Mouse (Mus musculus) embryonic facial prominence, embryonic 12.5 days (tissue): Measurements from ENCODE around the gene Anks3. TPM values are rescaled to one million over a fixed set of nuclear protein-coding genes. Genes with fewer than 3 reads are reported as not detected.

Experiments used
- ATAC-seq: fragments of 200-750 bp; cut with Nextera tagmentation; 2 replicates; pipeline ENCODE4 v1.8.0; 2017; ENCODE audit not compliant: insufficient number of reproducible peaks, insufficient read depth, low FRiP score, low TSS enrichment
- H3K27ac ChIP-seq: fragments of 300-500 bp; sonication (generic); 2 replicates; pipeline ENCODE4 v1.5.1; 2016; ENCODE audit warnings: mild to moderate bottlenecking
- H3K27me3 ChIP-seq: fragments of 300-500 bp; sonication (generic); 2 replicates; pipeline ENCODE4 v1.6.1; 2016; ENCODE audit warnings: mild to moderate bottlenecking, moderate library complexity
- H3K36me3 ChIP-seq: fragments of 300-500 bp; sonication (generic); 2 replicates; pipeline ENCODE4 v1.6.1; 2016; ENCODE audit warnings: mild to moderate bottlenecking
- H3K4me1 ChIP-seq: fragments of 300-500 bp; sonication (generic); 2 replicates; pipeline ENCODE4 v1.6.1; 2016
- H3K4me2 ChIP-seq: fragments of 300-500 bp; sonication (generic); replicated peaks from 2 replicates; pipeline ENCODE4 v1.6.1; 2016; ENCODE audit warnings: mild to moderate bottlenecking, moderate library complexity
- H3K4me3 ChIP-seq: fragments of 300-500 bp; sonication (generic); 2 replicates; pipeline ENCODE4 v1.5.1; 2016; ENCODE audit warnings: mild to moderate bottlenecking
- H3K9ac ChIP-seq: fragments of 300-500 bp; sonication (generic); 2 replicates; pipeline ENCODE4 v1.6.1; 2016; ENCODE audit warnings: mild to moderate bottlenecking, moderate library complexity
- H3K9me3 ChIP-seq: fragments of 300-500 bp; sonication (generic); 2 replicates; pipeline ENCODE4 v1.6.1; 2016; ENCODE audit warnings: mild to moderate bottlenecking, moderate library complexity
- WGBS: fragments of 180-500 bp; shearing (Covaris S2); methylation state at CpG from one replicate; pipeline ENCODE4 v1.1.7; 2016; 5-methylcytosine and 5-hydroxymethylcytosine counted together
- polyA plus RNA-seq: library from polyadenylated mRNA; unstranded; fragments of >200 nt; fragmentation: Nextera tagmentation; extraction: Ambion mirVana; gene quantifications from 2 replicates; pipeline ENCODE4 v1.2.1, GENCODE M21; 2016

Anks3 gene
- polyA plus RNA-seq, 1 experiment from 2014 or later, result 69.2 TPM

GRCm38 (mm10) chr16:4939412-4939811, 24.6 kb downstream of the Anks3 start:
- peaks cover 79% of the 10 kb centered on the region for H3K36me3 ChIP-seq
- no peaks in the 10 kb centered on the region for H3K27me3 ChIP-seq
- ATAC-seq, result peak; percentile 54
- no peaks in the 10 kb centered on the region for H3K9me3 ChIP-seq
- peak overlapping the region; percentile 65 for H3K4me2 ChIP-seq
- H3K4me1 ChIP-seq, result peaks cover 8% of the 10 kb centered on the region
- 4% methylated on average over 16 of the region's 16 CpGs for WGBS
- H3K27ac ChIP-seq, result peak overlapping the region; percentile 86
- H3K4me3 ChIP-seq, result peak overlapping the region; percentile 79
- peak overlapping the region; percentile 85 for H3K9ac ChIP-seq

- peak overlapping the region; percentile 65 for H3K4me2 ChIP-seq
- H3K9me3 ChIP-seq, result no peaks in the 10 kb centered on the region
- ATAC-seq, result peak; percentile 94
- no peaks in the 10 kb centered on the region for H3K27me3 ChIP-seq
- H3K36me3 ChIP-seq, result peaks cover 80% of the 10 kb centered on the region
- peak overlapping the region; percentile 79 for H3K4me3 ChIP-seq
- H3K27ac ChIP-seq, result peak overlapping the region; percentile 86
- peak overlapping the region; percentile 85 for H3K9ac ChIP-seq
- H3K4me1 ChIP-seq, result peaks cover 8% of the 10 kb centered on the region
- under 1% methylated on average over 28 of the region's 28 CpGs for WGBS
Observed at GRCm38 (mm10) chr16:4938989-4939388, 25.0 kb downstream of the Anks3 start.

- Histone ChIP-seq H3K9me3 (no peaks in the 10 kb centered on the region), H3K27ac (peak within 1 kb of the TSS; percentile 86), H3K9ac (peak within 1 kb of the TSS; percentile 85), H3K27me3 (no peaks in the 10 kb centered on the region), H3K36me3 (peaks cover 79% of the 10 kb centered on the region), H3K4me2 (peak within 1 kb of the TSS; percentile 65), H3K4me1 (peaks cover 8% of the 10 kb centered on the region), H3K4me3 (peak within 1 kb of the TSS; percentile 79)
- ATAC-seq, result no peak
- 5% methylated on average over 2 of the region's 2 CpGs for WGBS
Observed at GRCm38 (mm10) chr16:4938461-4938860, 25.5 kb downstream of the Anks3 start, which contains the start of gene Nudt16l1. Nudt16l1 (plus strand) TSS chr16:4938761.

GRCm38 (mm10) chr16:4937351-4938190, 26.4 kb downstream of the Anks3 start:
- Histone ChIP-seq H3K4me1 (peaks cover 8% of the 10 kb centered on the region), H3K27me3 (no peaks in the 10 kb centered on the region), H3K36me3 (peaks cover 79% of the 10 kb centered on the region), H3K9me3 (no peaks in the 10 kb centered on the region), H3K4me2 (no peak overlapping the region), H3K27ac (no peak overlapping the region), H3K9ac (no peak overlapping the region), H3K4me3 (no peak overlapping the region)
- 91% methylated on average over 8 of the region's 8 CpGs for WGBS
- ATAC-seq, result no peak

GRCm38 (mm10) chr16:4935931-4936703, 27.9 kb downstream of the Anks3 start:
- WGBS, result 87% methylated on average over 10 of the region's 10 CpGs
- Histone ChIP-seq H3K36me3 (peaks cover 79% of the 10 kb centered on the region), H3K4me3 (no peak overlapping the region), H3K4me2 (no peak overlapping the region), H3K27ac (no peak overlapping the region), H3K4me1 (peaks cover 8% of the 10 kb centered on the region), H3K27me3 (no peaks in the 10 kb centered on the region), H3K9me3 (no peaks in the 10 kb centered on the region), H3K9ac (no peak overlapping the region)
- ATAC-seq, result no peak

- WGBS, result 97% methylated on average over 31 of the region's 31 CpGs
- Histone ChIP-seq H3K36me3 (peaks cover 79% of the 10 kb centered on the region), H3K4me3 (no peak overlapping the region), H3K4me2 (no peak overlapping the region), H3K9ac (no peak overlapping the region), H3K27me3 (no peaks in the 10 kb centered on the region), H3K27ac (no peak overlapping the region), H3K9me3 (no peaks in the 10 kb centered on the region), H3K4me1 (peaks cover 8% of the 10 kb centered on the region)
- no peak for ATAC-seq
Observed at GRCm38 (mm10) chr16:4935430-4935829, 28.6 kb downstream of the Anks3 start.

- no peak overlapping the region for H3K27ac ChIP-seq
- no peak overlapping the region for H3K4me3 ChIP-seq
- H3K36me3 ChIP-seq, result peaks cover 89% of the 10 kb centered on the region
- no peak overlapping the region for H3K9ac ChIP-seq
- H3K27me3 ChIP-seq, result no peaks in the 10 kb centered on the region
- H3K4me1 ChIP-seq, result no peaks in the 10 kb centered on the region
- H3K4me2 ChIP-seq, result no peak overlapping the region
- WGBS, result 89% methylated on average over 3 of the region's 3 CpGs
- no peak for ATAC-seq
- no peaks in the 10 kb centered on the region for H3K9me3 ChIP-seq
Observed at GRCm38 (mm10) chr16:4932429-4932828, 31.6 kb downstream of the Anks3 start.

- Histone ChIP-seq H3K36me3 (peaks cover 84% of the 10 kb centered on the region), H3K27me3 (no peaks in the 10 kb centered on the region), H3K9me3 (no peaks in the 10 kb centered on the region), H3K9ac (no peak overlapping the region), H3K4me1 (no peaks in the 10 kb centered on the region), H3K4me2 (no peak overlapping the region), H3K27ac (no peak overlapping the region), H3K4me3 (no peak overlapping the region)
- 89% methylated on average over 2 of the region's 2 CpGs for WGBS
- no peak for ATAC-seq
Observed at GRCm38 (mm10) chr16:4928474-4928873, 35.5 kb downstream of the Anks3 start.

- Histone ChIP-seq H3K9me3 (no peaks in the 10 kb centered on the region), H3K36me3 (peaks cover 84% of the 10 kb centered on the region), H3K4me2 (no peak overlapping the region), H3K4me1 (no peaks in the 10 kb centered on the region), H3K27ac (no peak overlapping the region), H3K9ac (no peak overlapping the region), H3K4me3 (no peak overlapping the region), H3K27me3 (no peaks in the 10 kb centered on the region)
- no peak for ATAC-seq
- 90% methylated on average over 7 of the region's 7 CpGs for WGBS
Observed at GRCm38 (mm10) chr16:4927967-4928366, 36.0 kb downstream of the Anks3 start.

- H3K4me3 ChIP-seq, result no peak overlapping the region
- H3K9me3 ChIP-seq, result no peaks in the 10 kb centered on the region
- 94% methylated on average over 5 of the region's 5 CpGs for WGBS
- H3K27me3 ChIP-seq, result no peaks in the 10 kb centered on the region
- H3K4me2 ChIP-seq, result no peak overlapping the region
- peaks cover 75% of the 10 kb centered on the region for H3K36me3 ChIP-seq
- no peak overlapping the region for H3K9ac ChIP-seq
- no peak overlapping the region for H3K27ac ChIP-seq
- ATAC-seq, result no peak
- H3K4me1 ChIP-seq, result no peaks in the 10 kb centered on the region
Observed at GRCm38 (mm10) chr16:4923996-4924395, 40.0 kb downstream of the Anks3 start.

GRCm38 (mm10) chr16:4922481-4922880, 41.5 kb downstream of the Anks3 start:
- no peak for ATAC-seq
- Histone ChIP-seq H3K27ac (no peak overlapping the region), H3K4me1 (no peaks in the 10 kb centered on the region), H3K4me3 (no peak overlapping the region), H3K36me3 (peaks cover 66% of the 10 kb centered on the region), H3K9ac (no peak overlapping the region), H3K27me3 (no peaks in the 10 kb centered on the region), H3K4me2 (no peak overlapping the region), H3K9me3 (no peaks in the 10 kb centered on the region)
- 90% methylated on average over 6 of the region's 6 CpGs for WGBS

GRCm38 (mm10) chr16:4920556-4920955, 43.4 kb downstream of the Anks3 start:
- H3K36me3 ChIP-seq, result peaks cover 69% of the 10 kb centered on the region

More at GRCm38 (mm10) chr16:4920556-4920955, 43.4 kb downstream of the Anks3 start:
- no peak overlapping the region for H3K9ac ChIP-seq
- H3K27me3 ChIP-seq, result no peaks in the 10 kb centered on the region
- no peaks in the 10 kb centered on the region for H3K9me3 ChIP-seq
- no peaks in the 10 kb centered on the region for H3K4me1 ChIP-seq
- no peak overlapping the region for H3K4me3 ChIP-seq
- no peak overlapping the region for H3K27ac ChIP-seq
- 78% methylated on average over 4 of the region's 4 CpGs for WGBS
- no peak overlapping the region for H3K4me2 ChIP-seq
- ATAC-seq, result no peak
